Mouse (Mus musculus) midbrain, embryonic 11.5 days (tissue): Measurements from ENCODE around the gene Wasf2. TPM values are rescaled to one million over a fixed set of nuclear protein-coding genes. Genes with fewer than 3 reads are reported as not detected.

Experiments used
- ATAC-seq: fragments of 200-750 bp; cut with Nextera tagmentation; 2 replicates; pipeline ENCODE4 v1.8.0; 2017; ENCODE audit warnings: moderate TSS enrichment, moderate library complexity; ENCODE audit not compliant: low FRiP score
- DNase-seq: peaks from one replicate; pipeline ENCODE4 v3.0.0; 2015; ENCODE audit warnings: low spot score; ENCODE audit errors: missing footprints
- H3K27ac ChIP-seq: fragments of 300-500 bp; sonication (generic); 2 replicates; pipeline ENCODE4 v1.5.1; 2014; ENCODE audit warnings: low read depth, low read length
- H3K27me3 ChIP-seq: fragments of 300-500 bp; sonication (generic); 2 replicates; pipeline ENCODE4 v1.6.1; 2014; ENCODE audit warnings: mild to moderate bottlenecking, low read length, moderate library complexity, mixed read lengths; ENCODE audit not compliant: control insufficient read depth, insufficient read depth
- H3K36me3 ChIP-seq: fragments of 300-500 bp; sonication (generic); 2 replicates; pipeline ENCODE4 v1.6.1; 2014; ENCODE audit warnings: mild to moderate bottlenecking, low read length, moderate library complexity, mixed read lengths; ENCODE audit not compliant: control insufficient read depth, insufficient read depth
- H3K4me1 ChIP-seq: fragments of 300-500 bp; sonication (generic); 2 replicates; pipeline ENCODE4 v1.6.1; 2014; ENCODE audit warnings: low read length; ENCODE audit not compliant: control insufficient read depth, insufficient read depth
- H3K4me2 ChIP-seq: fragments of 300-500 bp; sonication (generic); 2 replicates; pipeline ENCODE4 v1.6.1; 2014; ENCODE audit warnings: mild to moderate bottlenecking, moderate library complexity
- H3K4me3 ChIP-seq: fragments of 300-500 bp; sonication (generic); 2 replicates; pipeline ENCODE4 v1.5.1; 2014; ENCODE audit warnings: low read depth, low read length
- H3K9ac ChIP-seq: fragments of 300-500 bp; sonication (generic); 2 replicates; pipeline ENCODE4 v1.6.1; 2014; ENCODE audit warnings: low read length
- H3K9me3 ChIP-seq: fragments of 300-500 bp; sonication (generic); 2 replicates; pipeline ENCODE4 v1.6.1; 2016; ENCODE audit warnings: low read length; ENCODE audit not compliant: control insufficient read depth
- WGBS: fragments of 180-500 bp; shearing (Covaris S2); extraction: QIAGEN DNeasy Blood & Tissue Kit; methylation state at CpG from one replicate; pipeline ENCODE4 v1.1.7; 2014; 5-methylcytosine and 5-hydroxymethylcytosine counted together
- polyA plus RNA-seq: library from polyadenylated mRNA; unstranded; fragments of >200 nt; fragmentation: Nextera tagmentation; extraction: Ambion mirVana; gene quantifications from 2 replicates; pipeline ENCODE4 v1.2.1, GENCODE M21; 2014

The Wasf2 gene
- polyA plus RNA-seq, 1 experiment from 2014 or later = 40.1 TPM

GRCm38 (mm10) chr4:133172451-133172850, 42.1 kb downstream of the Wasf2 start:
- no peak overlapping the region for H3K4me2 ChIP-seq
- H3K27ac ChIP-seq = no peak overlapping the region
- ATAC-seq (no peak), DNase-seq (peak; percentile 41)
- H3K36me3 ChIP-seq = no peaks in the 10 kb centered on the region
- no peaks in the 10 kb centered on the region for H3K27me3 ChIP-seq
- WGBS = 92% methylated on average over 4 of the region's 4 CpGs
- H3K9ac ChIP-seq = no peak overlapping the region
- H3K4me3 ChIP-seq = no peak overlapping the region
- H3K4me1 ChIP-seq = peaks cover 10% of the 10 kb centered on the region
- no peaks in the 10 kb centered on the region for H3K9me3 ChIP-seq

GRCm38 (mm10) chr4:133174361-133174760, 44.1 kb downstream of the Wasf2 start:
- Histone ChIP-seq H3K9ac (no peak overlapping the region), H3K4me3 (no peak overlapping the region), H3K4me2 (no peak overlapping the region), H3K27me3 (no peaks in the 10 kb centered on the region), H3K27ac (no peak overlapping the region), H3K9me3 (no peaks in the 10 kb centered on the region), H3K36me3 (no peaks in the 10 kb centered on the region), H3K4me1 (peaks cover 10% of the 10 kb centered on the region)
- ATAC-seq (no peak), DNase-seq (peak; percentile 68)
- WGBS = 75% methylated on average over 4 of the region's 4 CpGs

- no peaks in the 10 kb centered on the region for H3K9me3 ChIP-seq
- ATAC-seq = no peak
- H3K36me3 ChIP-seq = no peaks in the 10 kb centered on the region
- no peak overlapping the region for H3K4me2 ChIP-seq
- no peak overlapping the region for H3K27ac ChIP-seq
- no peaks in the 10 kb centered on the region for H3K27me3 ChIP-seq
- H3K4me3 ChIP-seq = no peak overlapping the region
- H3K4me1 ChIP-seq = peaks cover 10% of the 10 kb centered on the region
- 88% methylated on average over 7 of the region's 7 CpGs for WGBS
- no peak overlapping the region for H3K9ac ChIP-seq
- peak; percentile 68 for DNase-seq
These were observed 45.0 kb downstream of the Wasf2 start for GRCm38 (mm10) chr4:133175274-133175673.

- H3K4me2 ChIP-seq = no peak overlapping the region
- H3K4me3 ChIP-seq = no peak overlapping the region
- 71% methylated on average over 14 of the region's 14 CpGs for WGBS
- H3K36me3 ChIP-seq = no peaks in the 10 kb centered on the region
- no peak for ATAC-seq
- H3K9ac ChIP-seq = peak overlapping the region; percentile 12; the same call in 1 of the 2 replicates
- no peak for DNase-seq
- H3K27me3 ChIP-seq = no peaks in the 10 kb centered on the region
- H3K9me3 ChIP-seq = no peaks in the 10 kb centered on the region
- peak overlapping the region; percentile 30; the same call in 1 of the 2 replicates for H3K27ac ChIP-seq
- peaks cover 10% of the 10 kb centered on the region for H3K4me1 ChIP-seq
These were observed 45.9 kb downstream of the Wasf2 start for GRCm38 (mm10) chr4:133175998-133176760.

- Histone ChIP-seq H3K36me3 (no peaks in the 10 kb centered on the region), H3K4me1 (peaks cover 10% of the 10 kb centered on the region), H3K9me3 (no peaks in the 10 kb centered on the region), H3K27ac (peak overlapping the region; percentile 30; the same call in 1 of the 2 replicates), H3K9ac (peak overlapping the region; percentile 12; the same call in 1 of the 2 replicates), H3K4me2 (no peak overlapping the region), H3K4me3 (no peak overlapping the region), H3K27me3 (no peaks in the 10 kb centered on the region)
- WGBS = 85% methylated on average over 18 of the region's 18 CpGs
- DNase-seq (no peak), ATAC-seq (no peak)
These were observed 46.6 kb downstream of the Wasf2 start for GRCm38 (mm10) chr4:133176761-133177403.

GRCm38 (mm10) chr4:133178305-133178704, 48.0 kb downstream of the Wasf2 start:
- 88% methylated on average over 5 of the region's 5 CpGs for whole genome bisulfite sequencing
- DNase-seq = no peak
- Histone ChIP-seq H3K9ac (no peak overlapping the region), H3K36me3 (0 out of 2 replicates have a peak, but pooled peaks cover 2% of the 10 kb centered on the region), H3K4me1 (peaks cover 10% of the 10 kb centered on the region), H3K27me3 (no peaks in the 10 kb centered on the region), H3K4me3 (no peak overlapping the region), H3K27ac (no peak overlapping the region), H3K4me2 (no peak overlapping the region), H3K9me3 (no peaks in the 10 kb centered on the region)
- no peak for ATAC-seq

- Histone ChIP-seq H3K9ac (no peak overlapping the region), H3K4me2 (no peak overlapping the region), H3K27me3 (no peaks in the 10 kb centered on the region), H3K36me3 (0 out of 2 replicates have a peak, but pooled peaks cover 2% of the 10 kb centered on the region), H3K9me3 (no peaks in the 10 kb centered on the region), H3K4me3 (no peak overlapping the region), H3K27ac (no peak overlapping the region), H3K4me1 (peaks cover 12% of the 10 kb centered on the region)
- no peak for ATAC-seq
- no peak for DNase-seq
- 94% methylated on average over 7 of the region's 7 CpGs for WGBS
These were observed 49.0 kb downstream of the Wasf2 start for GRCm38 (mm10) chr4:133179258-133179657.

- H3K4me1 ChIP-seq = peaks cover 4% of the 10 kb centered on the region
- peaks cover 7% of the 10 kb centered on the region; the same call in 1 of the 2 replicates for H3K36me3 ChIP-seq
- no peak overlapping the region for H3K9ac ChIP-seq
- no peak overlapping the region for H3K4me2 ChIP-seq
- H3K27me3 ChIP-seq = no peaks in the 10 kb centered on the region
- WGBS = 95% methylated on average over 8 of the region's 8 CpGs
- H3K4me3 ChIP-seq = no peak overlapping the region
- no peak overlapping the region for H3K27ac ChIP-seq
- H3K9me3 ChIP-seq = no peaks in the 10 kb centered on the region
- DNase-seq = no peak
- no peak for ATAC-seq
These were observed 52.2 kb downstream of the Wasf2 start for GRCm38 (mm10) chr4:133182439-133183033.
